Mouse (Mus musculus) T-helper 17 cell (primary cell): ENCODE results near the gene Gramd1c.

Source experiments
- in situ Hi-C, 2 experiments: fragments of 300-600 bp; cut with MboI, MseI; formaldehyde crosslinking; loops; 1 replicate in 1 of 2; 2 replicates in 1 of 2; pipeline ENCODE4 v1.15.1; 2025; ENCODE audit warnings: high pct_unique_total_duplicates in 2 of 2

Gene Gramd1c

GRCm38 (mm10) chr16:44018986-44019548 is 44.1 kb downstream of the Gramd1c start:
- in situ Hi-C loops, result no loop called here

GRCm38 (mm10) chr16:44018372-44018771 is 44.8 kb downstream of the Gramd1c start:
- in situ Hi-C loops, result no loop called here

- in situ Hi-C loops, result no loop called here
These were observed 45.4 kb downstream of the Gramd1c start for GRCm38 (mm10) chr16:44017707-44018106.

- in situ Hi-C loops, result no loop called here
These were observed 47.0 kb downstream of the Gramd1c start for GRCm38 (mm10) chr16:44016164-44016563.

DNA sequence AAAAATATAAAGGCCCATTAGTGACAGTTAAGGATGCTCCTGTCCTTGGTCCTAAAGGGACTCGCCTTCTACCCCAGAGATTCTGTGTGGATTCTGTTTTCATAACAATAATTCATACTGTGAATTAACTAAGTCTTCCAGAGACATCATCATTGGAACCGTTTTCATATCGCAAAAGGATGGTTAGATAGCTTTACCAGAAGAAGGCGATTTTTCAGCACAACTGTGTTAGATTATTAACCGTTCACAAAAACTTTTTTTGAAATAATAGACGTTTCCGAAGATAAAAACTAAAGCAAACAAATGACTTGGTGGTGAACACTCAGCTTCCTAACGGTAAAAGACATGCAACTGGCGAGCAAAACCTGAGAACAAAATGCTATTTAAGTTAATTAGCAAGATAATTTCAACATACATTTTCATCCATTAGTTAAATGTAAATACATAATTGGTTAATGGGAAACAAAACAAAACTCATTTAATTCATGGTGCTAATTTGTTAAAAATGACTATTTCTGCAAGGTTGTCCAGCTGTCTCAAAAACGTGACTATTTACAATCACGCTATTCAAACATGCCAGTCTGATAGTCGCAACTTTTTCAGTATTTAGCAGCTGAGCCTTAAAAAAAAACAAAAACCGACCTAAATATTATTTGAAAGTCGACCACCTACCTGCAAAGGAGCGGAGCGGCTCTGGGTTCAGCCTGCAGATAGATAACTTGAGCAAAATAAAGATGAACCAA is 47.6 kb downstream of the Gramd1c start:
- in situ Hi-C loops, result no loop called here

DNA sequence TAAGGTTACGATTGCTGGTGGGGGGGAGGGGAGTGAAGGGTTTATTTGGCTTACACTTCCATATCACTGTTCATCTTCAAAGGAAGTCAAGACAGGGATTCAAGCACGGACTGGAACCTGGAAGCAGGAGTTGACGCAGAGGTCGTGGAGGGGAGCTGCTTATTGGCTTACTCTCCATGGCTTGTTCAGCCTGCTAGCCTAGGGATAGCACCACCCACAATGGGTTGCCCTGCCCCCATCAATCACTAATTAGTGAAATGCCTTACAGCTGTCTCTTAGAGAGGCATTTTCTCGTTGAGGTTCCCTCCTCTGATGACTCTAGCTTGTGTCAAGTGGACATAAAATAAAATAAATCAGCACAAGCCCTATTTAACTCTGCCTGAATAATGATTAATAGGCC is 52.1 kb downstream of the Gramd1c start:
- in situ Hi-C loops, result loop anchor here in 1 of 2 experiments (5.0 kb wide), 1 partner anchor 49 kb away; no protein-coding TSS in a partner anchor

GRCm38 (mm10) chr16:44002086-44002485 is 61.1 kb downstream of the Gramd1c start:
- in situ Hi-C loops, result no loop called here

GRCm38 (mm10) chr16:43999541-43999940 is 63.6 kb downstream of the Gramd1c start:
- in situ Hi-C loops, result loop anchor here in 1 of 2 experiments (5.0 kb wide), 1 partner anchor 98 kb away; no protein-coding TSS in a partner anchor

DNA sequence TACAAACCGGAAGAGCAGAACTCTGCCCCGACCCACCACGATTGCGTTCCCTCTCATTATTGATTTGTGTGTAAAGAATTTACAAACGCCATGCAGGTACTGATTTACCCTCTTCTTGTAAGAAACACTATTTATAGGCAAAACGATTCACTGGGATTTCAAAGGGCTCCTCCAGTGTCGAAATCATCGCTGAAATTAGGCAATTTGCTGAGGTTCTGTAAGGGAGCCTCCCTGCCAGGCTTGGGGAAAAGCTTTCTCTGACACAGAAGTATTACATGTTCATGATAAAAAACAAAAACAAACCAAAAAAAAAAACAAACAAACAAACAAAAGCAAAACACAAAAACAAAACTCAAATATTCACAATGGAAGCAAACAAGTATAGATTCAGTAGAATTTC is 64.0 kb downstream of the Gramd1c start:
- in situ Hi-C loops, result loop anchor here in 1 of 2 experiments (5.0 kb wide), 1 partner anchor 98 kb away; no protein-coding TSS in a partner anchor

DNA sequence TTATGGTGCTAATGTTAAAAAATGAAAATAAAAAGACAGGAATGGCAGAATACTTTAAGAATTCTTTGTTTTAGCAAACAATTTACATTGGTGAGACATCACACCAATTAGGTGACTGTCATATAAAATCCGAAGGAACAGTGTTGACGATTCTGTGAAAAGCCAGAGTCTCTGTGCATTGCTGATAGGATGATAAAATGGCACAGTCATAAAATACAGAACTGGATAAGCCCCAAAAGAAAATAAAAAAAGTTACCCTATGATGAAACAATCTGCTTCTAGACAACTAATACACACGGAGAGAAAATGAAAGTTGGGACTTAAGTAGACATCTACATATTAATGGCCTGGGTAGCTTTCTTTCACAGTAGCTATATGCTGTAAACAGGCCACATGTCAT is 68.5 kb downstream of the Gramd1c start:
- in situ Hi-C loops, result loop anchor here in 1 of 2 experiments (5.0 kb wide), 1 partner anchor 103 kb away; no protein-coding TSS in a partner anchor

DNA sequence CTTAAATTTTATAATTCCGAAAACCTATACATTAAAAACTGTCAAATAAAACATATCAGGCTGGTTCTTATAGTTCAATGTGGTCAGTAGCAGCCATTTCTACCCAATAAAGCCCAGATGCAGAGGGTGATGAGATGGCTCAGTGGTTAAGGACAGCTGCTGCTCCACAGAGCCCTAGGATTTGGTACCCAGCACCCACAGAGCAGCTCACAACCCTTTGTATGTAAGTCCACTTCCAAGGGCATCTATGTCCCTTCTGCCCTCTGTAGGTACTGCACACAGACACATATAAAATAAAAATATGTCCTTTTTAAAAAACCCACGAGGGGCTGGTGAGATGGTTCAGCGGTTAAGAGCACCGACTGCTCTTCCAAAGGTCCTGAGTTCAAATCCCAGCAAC is 76.8 kb downstream of the Gramd1c start:
- in situ Hi-C loops, result no loop called here

DNA sequence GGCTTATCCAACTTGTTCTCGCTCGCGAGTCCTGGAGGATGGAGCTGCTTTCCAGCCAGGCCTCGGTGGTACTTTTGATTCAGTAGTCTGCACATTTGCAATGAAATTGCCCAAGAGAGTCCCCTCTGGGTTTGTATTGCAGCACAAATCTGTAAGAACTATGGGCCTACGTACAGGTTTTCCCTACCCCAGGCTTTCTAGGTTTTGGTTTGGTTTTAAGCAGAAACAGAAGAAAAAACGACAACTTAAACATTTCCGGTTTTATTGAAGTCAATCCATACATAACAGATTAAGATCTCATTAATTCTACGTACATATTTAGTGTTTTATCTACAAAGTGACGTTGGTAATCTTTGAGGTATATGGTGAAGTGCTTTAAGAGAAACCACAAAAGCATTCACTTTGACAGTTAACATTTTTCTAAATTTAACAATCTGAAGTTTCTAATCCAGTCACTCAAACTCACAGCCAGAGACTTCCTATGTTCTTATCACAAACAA is 83.0 kb downstream of the Gramd1c start:
- in situ Hi-C loops, result no loop called here

DNA sequence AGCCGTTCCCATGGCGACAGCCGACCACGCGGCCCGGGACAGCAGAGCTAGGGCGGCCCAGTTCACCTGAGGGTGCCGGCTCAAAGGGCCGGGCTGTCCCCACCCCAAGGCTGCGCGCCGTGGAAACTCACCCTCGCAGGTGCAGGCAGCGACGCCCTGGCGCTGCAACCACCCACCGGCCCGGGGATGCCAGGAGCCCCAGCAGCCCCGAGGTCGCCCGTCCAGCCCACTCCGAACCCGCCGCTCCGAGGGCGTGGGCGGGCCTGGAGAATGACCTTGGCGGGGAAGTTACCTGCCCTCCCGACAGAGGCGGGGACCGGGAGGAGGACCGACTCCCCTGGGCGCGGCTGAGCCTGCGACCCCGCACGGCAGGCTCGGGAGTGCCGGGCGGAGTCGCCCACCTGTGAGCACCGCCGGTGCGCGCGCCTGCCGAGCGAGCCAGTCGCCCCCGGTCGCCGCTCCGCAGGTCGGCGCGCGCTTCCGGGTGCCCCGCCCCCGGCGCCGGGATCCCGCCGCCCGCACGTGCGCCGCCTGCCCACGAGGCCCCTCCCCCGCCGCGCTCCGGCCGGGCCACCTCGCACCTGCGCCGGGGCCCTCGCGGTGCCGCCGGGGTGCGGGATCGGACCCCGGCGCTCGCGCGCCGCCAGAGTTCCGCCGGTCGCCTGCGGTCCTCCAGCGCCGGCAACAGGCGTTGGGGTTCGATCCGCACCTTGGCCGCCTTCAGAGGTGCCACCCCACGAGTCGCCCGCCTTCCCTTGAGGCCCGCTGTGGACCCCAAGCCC is 83.6 kb downstream of the Gramd1c start, which contains the start of gene Zdhhc23:
Gene Zdhhc23, minus strand, starts transcription at position 464 of the 782 bp plus-strand sequence.
- in situ Hi-C loops, result no loop called here

DNA sequence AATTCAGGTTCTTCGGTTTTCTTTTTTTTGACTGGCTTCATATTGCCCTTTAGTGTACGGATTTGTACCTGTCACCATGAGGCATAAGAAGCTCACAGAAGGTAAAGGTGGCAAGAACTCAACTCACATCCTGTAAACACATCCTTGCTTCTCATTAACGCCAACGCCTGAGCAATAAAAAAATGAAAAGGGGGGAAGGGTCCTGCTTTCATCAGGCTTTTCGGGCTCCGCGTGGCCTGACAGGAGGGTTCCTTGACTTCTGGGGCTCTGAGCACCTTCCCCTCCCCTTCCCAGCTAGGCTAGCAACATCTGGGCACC is 84.2 kb downstream of the Gramd1c start:
- in situ Hi-C loops, result no loop called here

- in situ Hi-C loops, result no loop called here
These were observed 89.4 kb downstream of the Gramd1c start for GRCm38 (mm10) chr16:43973606-43974220.

DNA sequence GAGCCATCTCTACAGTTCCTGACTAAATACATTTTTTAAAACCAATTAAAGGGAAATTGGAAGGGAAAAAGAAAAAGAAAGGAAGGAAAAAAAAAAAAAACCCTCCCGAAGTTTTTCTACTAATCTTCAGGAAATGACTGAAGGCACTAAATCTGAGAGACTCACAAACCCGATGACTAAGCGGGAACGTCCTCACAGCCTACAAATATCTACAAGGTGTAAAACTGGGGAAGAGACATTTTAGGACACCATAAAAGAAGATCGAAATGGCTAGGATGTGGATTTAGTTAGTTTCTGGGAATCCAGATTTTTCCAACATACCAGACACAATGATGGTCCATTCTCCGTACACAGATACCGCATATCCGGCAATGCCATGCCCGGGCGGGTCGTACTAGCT is 90.0 kb downstream of the Gramd1c start:
- in situ Hi-C loops, result no loop called here

- in situ Hi-C loops, result no loop called here
These were observed 90.8 kb downstream of the Gramd1c start for GRCm38 (mm10) chr16:43972391-43972790.

GRCm38 (mm10) chr16:43971741-43972140 is 91.4 kb downstream of the Gramd1c start:
- in situ Hi-C loops, result no loop called here

GRCm38 (mm10) chr16:43971189-43971588 is 92.0 kb downstream of the Gramd1c start:
- in situ Hi-C loops, result no loop called here

GRCm38 (mm10) chr16:43970426-43970825 is 92.7 kb downstream of the Gramd1c start:
- in situ Hi-C loops, result no loop called here

- in situ Hi-C loops, result no loop called here
These were observed 97.3 kb downstream of the Gramd1c start for GRCm38 (mm10) chr16:43965781-43966389.
